Mouse (Mus musculus) liver, postnatal 0 days (tissue): ENCODE data around the gene Il4ra.

Source experiments
- CTCF ChIP-seq: sonication (generic); IDR thresholded peaks from 2 replicates; pipeline ENCODE4 v1.5.1; 2016; ENCODE audit warnings: antibody characterized with exemption, low read depth
- EP300 ChIP-seq: IDR thresholded peaks from 2 replicates; pipeline ENCODE4 v1.6.1; 2016; ENCODE audit warnings: antibody characterized with exemption, low read depth, mild to moderate bottlenecking

- TF ChIP-seq CTCF: no peak
- TF ChIP-seq EP300: no peak
These were observed 51.3 kb downstream of the Il4ra start, which contains the start of gene Il21r for GRCm38 (mm10) chr7:125603185-125603631.
